Mouse (Mus musculus): ENCODE results near the gene Olfr958. TPM values are rescaled to one million over a fixed set of nuclear protein-coding genes. Genes with fewer than 3 reads are reported as not detected.
A peak's percentile ranks its signal among the peaks of the same experiment; 100 is the strongest.

Olfr958 gene
- polyA plus RNA-seq (2014; fragmentation: Nextera tagmentation; extraction: Ambion mirVana), result not detected in 2 replicates

DNA sequence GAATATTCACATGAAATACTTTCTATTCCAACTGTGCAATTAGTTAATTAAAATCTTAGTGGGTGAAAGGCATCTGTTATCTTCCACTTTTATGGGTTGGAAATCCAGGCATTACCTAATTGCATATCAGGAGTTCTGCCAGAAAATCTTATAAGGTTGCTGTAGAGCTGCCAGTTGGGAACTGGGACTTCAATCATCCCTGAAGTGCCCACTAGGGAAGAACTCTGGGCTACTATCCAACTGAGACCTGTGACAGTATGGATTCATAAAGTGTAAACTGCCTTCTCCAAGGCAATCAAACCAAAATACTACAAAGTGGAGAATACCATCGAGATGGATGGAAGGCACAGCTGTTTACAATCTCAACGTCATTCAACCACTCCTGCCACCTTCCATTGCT is at the start of gene Olfr958:
TSS of gene Olfr958 (minus strand) at position 109 of the 400 bp plus-strand sequence.
- 71% methylated on average over 2 of the region's 2 CpGs for WGBS
- Histone ChIP-seq H3K9me3 (ENCODE audit: control insufficient read depth, low read length) (no peaks in the 10 kb centered on the region), H3K4me1 (ENCODE audit: control insufficient read depth, insufficient read depth, low read length) (no peaks in the 10 kb centered on the region), H3K36me3 (ENCODE audit: control insufficient read depth, insufficient read depth, low read length) (no peaks in the 10 kb centered on the region), H3K27me3 (ENCODE audit: control insufficient read depth, insufficient read depth, low read length) (no peaks in the 10 kb centered on the region), H3K4me2 (ENCODE audit: low read depth) (no peak within 1 kb of the TSS), H3K27ac (ENCODE audit: low read depth, low read length) (no peak within 1 kb of the TSS), H3K4me3 (ENCODE audit: low read depth, low read length) (no peak within 1 kb of the TSS), H3K9ac (ENCODE audit: low read length) (no peak within 1 kb of the TSS)
- ATAC-seq (ENCODE audit: insufficient read depth, low FRiP score, low TSS enrichment) (no peak; the same call in 1 of the 2 replicates), DNase-seq (ENCODE audit: low spot score) (no peak)

DNA sequence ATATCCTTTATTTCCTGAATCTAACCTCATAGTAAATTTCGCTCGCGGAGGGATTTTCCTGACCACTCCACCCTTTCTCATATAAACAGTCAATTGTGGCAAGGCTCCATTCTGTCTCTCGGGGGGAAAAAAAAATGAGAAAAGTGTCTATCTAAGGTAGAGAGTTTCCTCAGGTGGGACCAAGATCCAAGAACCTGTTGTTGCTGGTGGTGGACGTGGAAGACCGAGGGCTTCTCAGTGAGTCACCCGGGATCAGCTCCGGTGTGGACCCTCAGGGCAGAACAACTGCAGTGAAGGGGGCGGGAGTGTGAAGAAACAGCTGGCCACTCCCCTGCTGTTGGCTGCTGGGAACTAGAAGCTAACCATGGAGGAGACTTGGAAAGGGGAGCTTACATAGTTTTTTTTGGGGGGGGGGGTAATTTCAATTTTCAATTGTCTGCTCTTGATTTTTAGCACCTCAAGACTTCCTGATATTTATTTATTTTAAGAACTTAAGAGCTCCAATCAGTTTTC is 49.5 kb upstream of the Olfr958 start:
- Histone ChIP-seq H3K27me3 (ENCODE audit: control insufficient read depth, insufficient read depth, low read length) (no peaks in the 10 kb centered on the region), H3K4me2 (ENCODE audit: low read depth) (peak overlapping the region; percentile 37), H3K36me3 (ENCODE audit: control insufficient read depth, insufficient read depth, low read length) (no peaks in the 10 kb centered on the region), H3K4me1 (ENCODE audit: control insufficient read depth, insufficient read depth, low read length) (no peaks in the 10 kb centered on the region), H3K27ac (ENCODE audit: low read depth, low read length) (no peak overlapping the region), H3K9me3 (ENCODE audit: control insufficient read depth, low read length) (no peaks in the 10 kb centered on the region), H3K4me3 (ENCODE audit: low read depth, low read length) (peak overlapping the region; percentile 33), H3K9ac (ENCODE audit: low read length) (no peak overlapping the region)
- peak; percentile 51 for DNase-seq (ENCODE audit: low spot score)
- peak; percentile 82 for ATAC-seq (ENCODE audit: insufficient read depth, low FRiP score, low TSS enrichment)
- 0% methylated on average over 9 of the region's 9 CpGs for WGBS

DNA sequence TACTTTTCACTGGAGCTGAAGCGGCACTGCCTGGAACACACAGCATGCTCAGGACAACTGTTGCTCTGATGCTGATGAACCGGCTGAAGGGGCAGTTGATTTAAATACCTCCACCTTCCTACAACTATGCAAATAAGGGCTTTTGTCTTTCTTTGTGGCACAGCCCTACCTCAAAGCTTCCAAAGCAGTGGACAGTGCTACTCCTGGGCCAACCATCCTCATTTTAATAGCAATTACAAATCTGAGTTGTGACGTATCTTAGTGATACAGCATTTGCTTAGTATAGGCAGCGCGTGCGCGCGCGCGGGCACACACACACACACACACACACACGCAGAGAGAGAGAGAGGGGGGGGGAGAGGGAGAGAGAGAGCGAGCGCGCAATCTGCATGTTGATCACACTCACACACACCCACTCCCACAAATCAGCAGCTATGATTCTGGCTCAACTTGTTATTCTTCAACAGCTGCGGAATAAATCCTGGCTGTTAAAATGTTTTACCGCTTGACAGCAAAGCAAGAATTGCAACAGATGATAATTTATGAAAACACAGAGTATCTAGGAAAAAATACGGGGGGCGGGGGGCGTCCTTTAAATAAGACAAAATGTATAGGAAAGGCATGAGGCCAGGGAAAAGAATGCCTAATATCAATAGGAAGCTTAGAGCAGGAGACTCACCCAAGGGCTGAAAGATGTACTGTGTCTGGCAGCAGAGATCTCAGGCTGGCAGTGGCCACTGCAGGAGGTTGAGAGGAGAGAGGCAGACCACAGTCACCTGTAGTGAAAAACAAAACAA is 48.9 kb upstream of the Olfr958 start:
- Histone ChIP-seq H3K27ac (ENCODE audit: low read depth, low read length) (no peak overlapping the region), H3K4me3 (ENCODE audit: low read depth, low read length) (peak overlapping the region; percentile 33), H3K9me3 (ENCODE audit: control insufficient read depth, low read length) (no peaks in the 10 kb centered on the region), H3K36me3 (ENCODE audit: control insufficient read depth, insufficient read depth, low read length) (no peaks in the 10 kb centered on the region), H3K4me2 (ENCODE audit: low read depth) (peak overlapping the region; percentile 37), H3K9ac (ENCODE audit: low read length) (no peak overlapping the region), H3K4me1 (ENCODE audit: control insufficient read depth, insufficient read depth, low read length) (no peaks in the 10 kb centered on the region), H3K27me3 (ENCODE audit: control insufficient read depth, insufficient read depth, low read length) (no peaks in the 10 kb centered on the region)
- DNase-seq (ENCODE audit: low spot score), result peak; percentile 67
- peak; percentile 82 for ATAC-seq (ENCODE audit: insufficient read depth, low FRiP score, low TSS enrichment)
- WGBS, result under 1% methylated on average over 19 of the region's 19 CpGs

DNA sequence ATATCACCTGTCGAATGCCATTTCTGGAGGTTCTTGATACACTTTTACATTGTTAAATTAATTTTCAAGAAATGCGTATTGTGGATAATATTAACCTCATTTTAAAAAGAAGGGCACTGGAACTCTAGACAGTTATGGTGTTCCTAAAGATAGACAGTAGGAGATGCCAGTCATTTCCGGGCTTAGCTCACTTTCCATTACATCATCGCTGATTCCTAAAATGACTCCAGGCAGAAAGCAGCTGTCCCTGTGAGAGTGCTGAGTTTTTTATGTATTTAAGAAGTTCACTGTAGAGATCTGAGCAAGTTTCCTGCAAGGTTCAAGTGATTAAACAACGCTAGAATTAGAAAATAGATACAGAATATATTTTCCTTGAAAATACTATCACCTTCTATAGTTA is 23.2 kb upstream of the Olfr958 start:
- ATAC-seq (ENCODE audit: insufficient read depth, low FRiP score, low TSS enrichment) (no peak), DNase-seq (ENCODE audit: low spot score) (no peak)
- Histone ChIP-seq H3K9me3 (ENCODE audit: control insufficient read depth, low read length) (no peaks in the 10 kb centered on the region), H3K27ac (ENCODE audit: low read depth, low read length) (no peak overlapping the region), H3K9ac (ENCODE audit: low read length) (no peak overlapping the region), H3K4me3 (ENCODE audit: low read depth, low read length) (no peak overlapping the region), H3K4me2 (ENCODE audit: low read depth) (no peak overlapping the region), H3K4me1 (ENCODE audit: control insufficient read depth, insufficient read depth, low read length) (no peaks in the 10 kb centered on the region), H3K27me3 (ENCODE audit: control insufficient read depth, insufficient read depth, low read length) (no peaks in the 10 kb centered on the region), H3K36me3 (ENCODE audit: control insufficient read depth, insufficient read depth, low read length) (no peaks in the 10 kb centered on the region)
- whole genome bisulfite sequencing, result 89% methylated on average over 5 of the region's 5 CpGs

DNA sequence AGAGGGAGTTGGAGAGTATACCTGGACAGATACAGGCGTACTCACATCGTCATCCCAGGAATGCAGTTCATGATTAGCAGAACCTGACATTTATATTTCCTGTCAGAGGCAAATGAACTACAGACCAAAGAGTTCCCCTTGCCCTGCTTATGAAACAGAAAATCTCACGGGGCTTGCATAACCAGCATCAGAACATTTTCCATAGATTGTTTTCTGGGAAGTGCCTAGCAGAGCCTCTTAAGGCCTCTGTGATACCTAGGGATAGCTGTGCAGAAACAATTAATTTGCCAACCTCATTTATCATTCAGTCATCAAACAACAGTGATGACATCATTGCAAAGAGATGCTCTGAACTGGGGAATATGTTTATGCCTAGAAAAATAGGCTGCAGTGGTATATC is 21.6 kb upstream of the Olfr958 start, which contains the start of gene Olfr959:
TSS of gene Olfr959 (minus strand) at position 101 of the 400 bp plus-strand sequence.
- Histone ChIP-seq H3K27me3 (ENCODE audit: control insufficient read depth, insufficient read depth, low read length) (no peaks in the 10 kb centered on the region), H3K9me3 (ENCODE audit: control insufficient read depth, low read length) (no peaks in the 10 kb centered on the region), H3K27ac (ENCODE audit: low read depth, low read length) (no peak within 1 kb of the TSS), H3K4me1 (ENCODE audit: control insufficient read depth, insufficient read depth, low read length) (no peaks in the 10 kb centered on the region), H3K4me2 (ENCODE audit: low read depth) (no peak within 1 kb of the TSS), H3K9ac (ENCODE audit: low read length) (no peak within 1 kb of the TSS), H3K36me3 (ENCODE audit: control insufficient read depth, insufficient read depth, low read length) (no peaks in the 10 kb centered on the region), H3K4me3 (ENCODE audit: low read depth, low read length) (no peak within 1 kb of the TSS)
- ATAC-seq (ENCODE audit: insufficient read depth, low FRiP score, low TSS enrichment), result no peak
- DNase-seq (ENCODE audit: low spot score), result no peak
- 82% methylated on average over 3 of the region's 3 CpGs for WGBS

DNA sequence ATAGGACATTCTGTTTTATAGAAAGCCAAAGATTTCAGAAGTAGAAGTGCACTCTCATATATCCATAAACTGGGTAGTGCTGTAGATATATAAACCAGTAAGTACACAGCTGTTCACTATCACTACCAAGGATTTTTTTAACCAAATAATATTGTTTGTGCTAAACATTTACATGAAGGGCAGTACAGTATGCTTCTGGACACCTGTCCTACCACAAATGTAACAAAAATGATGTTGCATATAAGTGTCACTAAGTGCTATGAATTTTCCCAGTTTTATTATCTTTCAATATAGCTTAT is 4.4 kb upstream of the Olfr958 start:
- no peak overlapping the region for H3K4me3 ChIP-seq (ENCODE audit: low read depth, low read length)
- DNase-seq (ENCODE audit: low spot score) (no peak), ATAC-seq (ENCODE audit: insufficient read depth, low FRiP score, low TSS enrichment) (no peak)
- no peaks in the 10 kb centered on the region for H3K27me3 ChIP-seq (ENCODE audit: control insufficient read depth, insufficient read depth, low read length)
- H3K4me1 ChIP-seq (ENCODE audit: control insufficient read depth, insufficient read depth, low read length), result no peaks in the 10 kb centered on the region
- no peak overlapping the region for H3K27ac ChIP-seq (ENCODE audit: low read depth, low read length)
- no peak overlapping the region for H3K4me2 ChIP-seq (ENCODE audit: low read depth)
- H3K9me3 ChIP-seq (ENCODE audit: control insufficient read depth, low read length), result no peaks in the 10 kb centered on the region
- no peaks in the 10 kb centered on the region for H3K36me3 ChIP-seq (ENCODE audit: control insufficient read depth, insufficient read depth, low read length)
- H3K9ac ChIP-seq (ENCODE audit: low read length), result no peak overlapping the region

DNA sequence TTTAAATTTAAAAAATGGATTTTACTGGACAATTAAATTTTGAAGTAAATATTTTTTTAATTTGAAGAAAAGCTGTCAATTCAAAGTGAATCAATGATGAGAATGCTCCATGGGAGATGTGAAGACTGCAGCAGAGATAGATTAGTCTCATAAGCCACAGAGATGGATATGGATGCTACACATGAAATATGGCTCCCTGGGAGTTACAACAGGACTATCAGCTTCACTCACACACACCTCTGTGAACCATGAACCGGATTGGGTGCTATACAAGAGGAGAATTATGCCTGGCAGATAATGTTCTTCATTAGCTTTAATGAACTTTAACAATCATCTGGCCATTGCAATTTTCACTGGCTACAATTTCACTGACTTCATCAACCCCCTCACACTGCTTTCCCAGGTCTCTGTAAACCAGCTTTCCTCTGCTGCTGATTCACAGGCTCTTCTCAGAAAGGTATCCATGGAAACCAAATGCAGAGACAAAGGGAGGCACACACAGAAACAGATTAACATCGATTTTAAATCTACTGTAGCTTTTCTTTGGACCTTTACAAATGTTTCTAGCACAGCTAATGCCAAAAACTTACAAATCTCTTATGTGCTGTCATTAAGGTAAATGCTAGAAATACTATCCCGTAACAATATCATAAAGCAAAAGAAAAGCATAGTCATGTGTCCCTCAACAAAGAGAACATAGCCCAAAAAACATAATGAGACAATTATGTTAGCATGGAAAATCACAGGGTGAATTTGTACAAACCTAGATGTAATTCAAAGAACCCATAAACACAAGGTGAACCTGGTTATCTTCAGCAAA is 3.9 kb upstream of the Olfr958 start:
- Histone ChIP-seq H3K4me3 (ENCODE audit: low read depth, low read length) (no peak overlapping the region), H3K27ac (ENCODE audit: low read depth, low read length) (no peak overlapping the region), H3K9ac (ENCODE audit: low read length) (no peak overlapping the region), H3K4me2 (ENCODE audit: low read depth) (0 out of 2 replicates have a peak overlapping the region, but pooled peaks have one; percentile 7), H3K36me3 (ENCODE audit: control insufficient read depth, insufficient read depth, low read length) (no peaks in the 10 kb centered on the region), H3K27me3 (ENCODE audit: control insufficient read depth, insufficient read depth, low read length) (no peaks in the 10 kb centered on the region), H3K4me1 (ENCODE audit: control insufficient read depth, insufficient read depth, low read length) (no peaks in the 10 kb centered on the region), H3K9me3 (ENCODE audit: control insufficient read depth, low read length) (no peaks in the 10 kb centered on the region)
- peak; percentile 77 for ATAC-seq (ENCODE audit: insufficient read depth, low FRiP score, low TSS enrichment)
- 53% methylated on average over 3 of the region's 3 CpGs for WGBS
- peak; percentile 32 for DNase-seq (ENCODE audit: low spot score)

DNA sequence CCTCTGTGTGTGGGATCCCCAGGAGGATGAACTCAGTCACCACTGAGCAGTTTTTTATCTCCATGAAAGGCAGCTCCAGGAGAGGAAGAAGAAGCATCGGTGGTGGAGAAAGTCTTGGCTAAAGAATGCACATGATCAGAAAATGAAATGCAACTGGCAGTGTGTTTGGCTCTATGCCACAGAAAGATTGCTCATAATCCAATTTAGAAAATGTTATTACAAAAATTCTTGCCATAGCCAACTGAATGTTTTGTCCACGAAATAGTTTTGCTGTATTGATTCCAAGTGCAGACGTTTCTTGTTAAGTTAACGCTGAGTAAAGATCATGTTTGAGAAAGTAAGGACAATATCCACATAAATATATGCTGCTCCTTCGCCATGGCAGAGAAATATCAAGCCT is 3.0 kb downstream of the Olfr958 start:
- Histone ChIP-seq H3K4me3 (ENCODE audit: low read depth, low read length) (no peak overlapping the region), H3K27me3 (ENCODE audit: control insufficient read depth, insufficient read depth, low read length) (no peaks in the 10 kb centered on the region), H3K36me3 (ENCODE audit: control insufficient read depth, insufficient read depth, low read length) (no peaks in the 10 kb centered on the region), H3K4me1 (ENCODE audit: control insufficient read depth, insufficient read depth, low read length) (no peaks in the 10 kb centered on the region), H3K4me2 (ENCODE audit: low read depth) (no peak overlapping the region), H3K27ac (ENCODE audit: low read depth, low read length) (no peak overlapping the region), H3K9ac (ENCODE audit: low read length) (no peak overlapping the region), H3K9me3 (ENCODE audit: control insufficient read depth, low read length) (no peaks in the 10 kb centered on the region)
- no peak for ATAC-seq (ENCODE audit: insufficient read depth, low FRiP score, low TSS enrichment)
- DNase-seq (ENCODE audit: low spot score), result no peak
- WGBS, result 86% methylated on average over 5 of the region's 5 CpGs
